Mouse (Mus musculus): Measurements from ENCODE around the gene Psmb1.

DNA sequence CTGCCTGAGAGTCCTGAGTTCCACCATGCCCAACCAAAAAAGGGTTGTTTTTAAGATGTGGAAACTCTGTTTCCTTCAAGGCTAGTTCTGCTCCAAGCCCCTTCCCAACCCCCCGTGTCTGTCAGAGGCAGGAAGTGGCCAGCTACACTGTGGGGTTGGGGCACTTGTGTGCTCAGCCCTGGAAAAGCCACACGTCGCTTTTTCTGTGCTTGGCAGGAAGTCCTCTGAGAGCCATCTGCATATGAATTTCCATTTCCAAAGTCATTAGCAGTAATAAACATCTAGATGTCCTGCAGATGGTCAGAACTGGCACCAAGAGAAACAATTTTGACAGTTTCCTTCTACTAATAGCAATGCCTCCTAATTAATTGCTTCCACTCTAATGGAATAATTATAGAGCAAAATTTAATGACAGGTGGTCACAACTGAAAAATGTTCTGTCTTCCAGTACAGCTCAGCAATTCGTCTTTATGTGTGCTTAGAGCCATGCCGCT lies 68.5 kb downstream of the Psmb1 start:
- TF ChIP-seq CTCF (IDR thresholded peaks at IDR 0.05; ENCODE audit: insufficient read depth, low read length) (no peak), POLR2A (IDR thresholded peaks at IDR 0.05; ENCODE audit: borderline replicate concordance, extremely low read depth, low read depth, low read length) (no peak)

Data from lung, adult 2 months (tissue).